Mouse (Mus musculus): ENCODE data around the gene Itga8.

Gene Itga8

GRCm38 (mm10) chr2:12235345-12235744 is 66.4 kb downstream of the Itga8 start:
- no peak for TF ChIP-seq GATA4 (IDR thresholded peaks at IDR 0.05; ENCODE audit: insufficient replicate concordance, low read length)

DNA sequence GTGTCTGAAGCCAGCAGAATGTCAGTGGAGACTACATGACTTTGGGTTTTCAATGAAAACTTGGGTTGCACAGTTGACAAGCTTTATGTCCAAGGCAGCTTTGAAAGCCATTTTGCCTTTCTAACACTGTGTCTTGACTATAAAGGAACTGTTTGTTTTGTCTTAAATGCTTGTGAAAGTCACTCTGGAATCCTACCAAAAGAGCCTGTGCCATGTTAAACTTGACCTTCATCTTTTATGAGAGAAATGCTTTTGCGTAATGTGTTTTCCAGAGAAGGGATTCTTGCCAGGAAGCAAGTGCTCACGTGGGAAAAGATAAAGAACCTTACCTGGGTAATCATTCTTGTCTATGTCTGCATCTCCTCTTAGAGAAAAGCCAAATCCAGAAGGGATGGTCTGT is 72.0 kb downstream of the Itga8 start:
- no peak for TF ChIP-seq GATA4 (IDR thresholded peaks at IDR 0.05; ENCODE audit: insufficient replicate concordance, low read length)

DNA sequence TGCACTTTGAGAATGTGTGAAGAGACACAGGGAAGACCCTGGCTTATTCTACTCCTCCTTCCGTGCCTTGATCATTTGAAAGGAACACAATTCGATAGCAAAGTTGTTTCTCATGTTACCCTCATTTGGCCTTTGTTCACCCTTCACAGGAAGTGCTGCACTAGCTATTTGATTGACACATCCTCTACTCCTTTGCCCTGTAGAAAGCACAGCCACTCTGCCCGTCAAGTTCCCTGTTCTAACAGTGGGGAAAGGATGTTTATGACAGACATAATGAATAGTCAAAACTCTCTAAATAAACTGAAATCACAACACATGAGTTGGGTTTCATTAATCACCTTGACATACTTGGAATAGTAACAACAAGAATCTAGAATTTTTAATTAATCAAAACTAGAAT is 73.4 kb downstream of the Itga8 start:
- no peak for TF ChIP-seq GATA4 (IDR thresholded peaks at IDR 0.05; ENCODE audit: insufficient replicate concordance, low read length)

- no peak for TF ChIP-seq GATA4 (IDR thresholded peaks at IDR 0.05; ENCODE audit: insufficient replicate concordance, low read length)
Observed at GRCm38 (mm10) chr2:12227243-12227642, 74.5 kb downstream of the Itga8 start.

GRCm38 (mm10) chr2:12226367-12226766 is 75.4 kb downstream of the Itga8 start:
- TF ChIP-seq GATA4 (IDR thresholded peaks at IDR 0.05; ENCODE audit: insufficient replicate concordance, low read length), result no peak

GRCm38 (mm10) chr2:12221671-12222070 is 80.1 kb downstream of the Itga8 start:
- no peak for TF ChIP-seq GATA4 (IDR thresholded peaks at IDR 0.05; ENCODE audit: insufficient replicate concordance, low read length)

GRCm38 (mm10) chr2:12213464-12213790 is 88.3 kb downstream of the Itga8 start:
- TF ChIP-seq GATA4 (IDR thresholded peaks at IDR 0.05; ENCODE audit: insufficient replicate concordance, low read length), result no peak

- TF ChIP-seq GATA4 (IDR thresholded peaks at IDR 0.05; ENCODE audit: insufficient replicate concordance, low read length), result no peak
Observed at GRCm38 (mm10) chr2:12212662-12213463, 88.9 kb downstream of the Itga8 start.

- TF ChIP-seq GATA4 (IDR thresholded peaks at IDR 0.05; ENCODE audit: insufficient replicate concordance, low read length), result no peak
Observed at GRCm38 (mm10) chr2:12208142-12208541, 93.6 kb downstream of the Itga8 start.

DNA sequence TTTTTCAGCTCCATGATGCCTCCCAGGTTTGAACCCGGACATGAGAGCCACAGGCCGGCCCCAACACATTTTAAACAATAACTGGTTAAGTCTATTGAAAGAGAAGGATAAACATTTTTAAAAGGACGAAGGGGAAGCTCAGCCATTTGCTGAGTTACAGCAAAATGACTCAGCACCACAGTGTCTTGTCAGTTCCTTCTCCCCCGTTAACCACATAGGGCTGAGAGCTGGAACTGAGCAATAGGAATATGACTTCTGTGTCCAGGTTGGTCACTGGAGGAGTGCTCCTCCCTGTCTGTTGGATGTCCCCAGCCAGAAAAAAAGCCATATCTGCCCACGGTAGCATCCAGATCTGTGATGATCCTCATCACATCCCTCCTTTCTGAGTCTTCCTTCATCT is 95.4 kb downstream of the Itga8 start:
- TF ChIP-seq GATA4 (IDR thresholded peaks at IDR 0.05; ENCODE audit: insufficient replicate concordance, low read length), result no peak

DNA sequence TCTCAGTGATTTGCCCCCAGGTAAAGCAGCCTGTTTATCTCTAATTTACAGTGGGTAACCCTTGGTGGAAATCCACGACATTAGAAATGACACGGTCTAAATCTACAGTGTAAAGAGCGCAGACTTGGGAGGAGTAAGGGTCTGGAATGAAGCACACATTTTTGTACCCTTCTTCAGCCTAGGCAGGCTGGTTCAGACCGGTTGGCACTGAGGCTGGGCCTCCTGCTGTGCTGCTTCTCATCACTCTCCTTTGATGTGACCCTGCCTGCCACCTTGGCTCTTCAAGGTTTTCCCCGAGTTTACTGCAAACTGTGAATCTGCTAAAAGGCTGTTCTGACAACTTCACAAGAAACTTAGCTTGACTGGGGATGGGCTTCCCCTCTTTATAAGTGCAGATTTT is 95.8 kb downstream of the Itga8 start:
- no peak for TF ChIP-seq GATA4 (IDR thresholded peaks at IDR 0.05; ENCODE audit: insufficient replicate concordance, low read length)

DNA sequence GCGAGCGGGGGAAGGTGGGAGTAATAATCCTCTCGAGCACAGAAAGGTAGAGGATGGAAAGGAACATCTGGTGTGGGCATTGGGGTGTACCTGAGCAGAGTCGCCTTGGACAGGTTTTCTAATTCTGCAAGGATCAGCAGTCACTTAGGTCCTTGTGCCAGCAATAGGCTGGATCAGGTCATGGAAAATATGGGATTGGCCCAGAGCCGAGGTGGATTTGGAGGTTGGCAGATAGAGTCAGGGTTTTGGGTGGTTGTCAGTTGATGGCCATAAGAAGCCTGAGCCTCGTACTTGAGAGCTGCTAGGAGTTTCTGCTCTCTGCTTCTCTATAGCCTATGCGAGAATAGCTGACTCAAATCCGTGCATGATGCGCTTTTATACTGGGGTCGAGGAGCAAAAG is 98.5 kb downstream of the Itga8 start:
- no peak for TF ChIP-seq GATA4 (IDR thresholded peaks at IDR 0.05; ENCODE audit: insufficient replicate concordance, low read length)

- no peak for TF ChIP-seq GATA4 (IDR thresholded peaks at IDR 0.05; ENCODE audit: insufficient replicate concordance, low read length)
Observed at GRCm38 (mm10) chr2:12198699-12199098, 103.0 kb downstream of the Itga8 start.

- TF ChIP-seq GATA4 (IDR thresholded peaks at IDR 0.05; ENCODE audit: insufficient replicate concordance, low read length), result no peak
Observed at GRCm38 (mm10) chr2:12198214-12198613, 103.5 kb downstream of the Itga8 start.

DNA sequence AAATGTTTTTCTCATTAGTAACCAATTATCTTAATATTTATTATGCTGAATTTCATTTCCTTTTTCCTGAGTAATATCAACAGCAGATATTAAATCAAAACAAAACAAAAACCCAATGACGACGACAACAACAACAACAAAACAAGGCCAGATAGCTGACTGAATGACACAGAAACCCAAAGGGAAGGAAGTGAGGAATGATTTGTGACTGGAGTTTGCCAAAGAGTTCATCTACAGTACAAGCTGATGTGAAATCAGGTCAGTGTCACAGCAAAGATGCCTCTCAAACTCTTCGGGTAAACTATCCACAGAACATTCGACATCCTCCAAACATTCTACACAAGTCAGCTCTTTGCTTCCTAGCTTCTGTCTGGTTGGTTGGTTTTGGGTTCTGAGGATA is 104.0 kb downstream of the Itga8 start:
- no peak for TF ChIP-seq GATA4 (IDR thresholded peaks at IDR 0.05; ENCODE audit: insufficient replicate concordance, low read length)

DNA sequence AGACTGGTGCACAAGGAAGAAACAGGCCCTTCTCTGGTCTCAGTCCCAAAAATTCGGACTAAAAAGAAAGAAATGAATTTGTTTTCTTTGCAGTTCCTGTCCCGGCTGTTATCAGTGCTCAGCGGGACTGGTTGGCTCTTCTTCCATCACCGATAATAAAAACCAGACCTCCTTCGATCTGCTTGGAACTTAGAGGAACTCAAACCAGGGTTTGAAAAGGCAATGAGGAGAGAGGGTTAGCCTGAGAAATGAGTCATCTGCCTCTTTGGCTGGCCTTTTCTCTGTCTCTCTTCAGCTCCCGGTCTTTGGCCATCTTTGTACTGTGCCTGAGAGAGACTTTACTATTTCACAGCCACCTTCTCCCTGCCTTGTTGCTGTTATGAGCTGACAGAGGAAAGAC is 112.7 kb downstream of the Itga8 start:
- TF ChIP-seq GATA4 (IDR thresholded peaks at IDR 0.05; ENCODE audit: insufficient replicate concordance, low read length), result no peak

DNA sequence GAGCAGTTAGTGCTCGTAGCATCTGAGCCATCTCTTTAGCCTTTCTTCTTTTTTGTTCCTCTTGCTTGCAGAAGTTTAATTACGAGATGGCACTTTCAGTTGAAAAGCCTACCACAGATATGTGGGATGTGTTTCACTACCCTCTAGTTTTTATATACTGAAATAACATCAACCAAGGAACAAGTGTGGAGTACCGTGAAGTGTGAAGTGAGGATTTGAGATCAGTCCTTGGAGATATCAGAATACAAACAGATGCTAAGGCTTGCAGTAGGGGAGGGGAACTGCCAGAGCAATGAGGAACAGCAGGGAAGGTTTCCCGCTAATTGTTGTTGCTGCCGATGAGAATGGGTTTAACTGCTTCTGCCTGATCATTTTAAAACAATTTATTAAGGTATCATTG is 114.1 kb downstream of the Itga8 start:
- TF ChIP-seq GATA4 (IDR thresholded peaks at IDR 0.05; ENCODE audit: insufficient replicate concordance, low read length), result no peak
